Mouse (Mus musculus): ENCODE results near the gene Cemip.

Gene Cemip

GRCm38 (mm10) chr7:83975283-83975682 lies 111.0 kb downstream of the Cemip start:
- no peak for DNase-seq (ENCODE audit: extremely low spot score, low read depth, low spot score)

GRCm38 (mm10) chr7:83972485-83972884 lies 113.8 kb downstream of the Cemip start:
- no peak for DNase-seq (ENCODE audit: extremely low spot score, low read depth, low spot score)

GRCm38 (mm10) chr7:83966047-83966818 lies 120.1 kb downstream of the Cemip start:
- DNase-seq (ENCODE audit: extremely low spot score, low read depth, low spot score): no peak

GRCm38 (mm10) chr7:83965181-83965580 lies 121.1 kb downstream of the Cemip start:
- DNase-seq (ENCODE audit: extremely low spot score, low read depth, low spot score): no peak

GRCm38 (mm10) chr7:83952511-83952910 lies 133.8 kb downstream of the Cemip start:
- DNase-seq (ENCODE audit: extremely low spot score, low read depth, low spot score): no peak

GRCm38 (mm10) chr7:83951327-83951726 lies 135.0 kb downstream of the Cemip start:
- DNase-seq (ENCODE audit: extremely low spot score, low read depth, low spot score): no peak

- no peak for DNase-seq (ENCODE audit: extremely low spot score, low read depth, low spot score)
These were observed 136.6 kb downstream of the Cemip start for GRCm38 (mm10) chr7:83949662-83950061.

GRCm38 (mm10) chr7:83948743-83949142 lies 137.6 kb downstream of the Cemip start:
- no peak for DNase-seq (ENCODE audit: extremely low spot score, low read depth, low spot score)

GRCm38 (mm10) chr7:83941701-83942101 lies 144.6 kb downstream of the Cemip start:
- DNase-seq (ENCODE audit: extremely low spot score, low read depth, low spot score): no peak

- DNase-seq (ENCODE audit: extremely low spot score, low read depth, low spot score): no peak
These were observed 146.2 kb downstream of the Cemip start for GRCm38 (mm10) chr7:83940136-83940535.

GRCm38 (mm10) chr7:83939017-83939721 lies 147.1 kb downstream of the Cemip start:
- DNase-seq (ENCODE audit: extremely low spot score, low read depth, low spot score): no peak

- DNase-seq (ENCODE audit: extremely low spot score, low read depth, low spot score): no peak
These were observed 164.7 kb downstream of the Cemip start for GRCm38 (mm10) chr7:83921637-83922036.

- DNase-seq (ENCODE audit: extremely low spot score, low read depth, low spot score): no peak
These were observed 166.1 kb downstream of the Cemip start for GRCm38 (mm10) chr7:83920241-83920640.

- DNase-seq (ENCODE audit: extremely low spot score, low read depth, low spot score): peak; percentile 71
These were observed 171.7 kb downstream of the Cemip start for GRCm38 (mm10) chr7:83914566-83914965.

GRCm38 (mm10) chr7:83913995-83914394 lies 172.3 kb downstream of the Cemip start:
- no peak for DNase-seq (ENCODE audit: extremely low spot score, low read depth, low spot score)

- DNase-seq (ENCODE audit: extremely low spot score, low read depth, low spot score): no peak
These were observed 172.8 kb downstream of the Cemip start for GRCm38 (mm10) chr7:83913405-83913932.

- no peak for DNase-seq (ENCODE audit: extremely low spot score, low read depth, low spot score)
These were observed 174.4 kb downstream of the Cemip start for GRCm38 (mm10) chr7:83911909-83912308.

GRCm38 (mm10) chr7:83904831-83905230 lies 181.5 kb downstream of the Cemip start:
- no peak for DNase-seq (ENCODE audit: extremely low spot score, low read depth, low spot score)

- no peak for DNase-seq (ENCODE audit: extremely low spot score, low read depth, low spot score)
These were observed 183.8 kb downstream of the Cemip start for GRCm38 (mm10) chr7:83902296-83903145.

- DNase-seq (ENCODE audit: extremely low spot score, low read depth, low spot score): no peak
These were observed 184.9 kb downstream of the Cemip start for GRCm38 (mm10) chr7:83901425-83901824.

GRCm38 (mm10) chr7:83900519-83900918 lies 185.8 kb downstream of the Cemip start:
- no peak for DNase-seq (ENCODE audit: extremely low spot score, low read depth, low spot score)

Measured in hindlimb bud, embryonic 11.5 days (tissue).